Mouse (Mus musculus) natural killer cell, adult 2 months (primary cell): ENCODE measurements at regions not wholly inside any gene's neighbourhood (a gene's known extent, or its start where the extent isn't known, plus 50 kb on each side); places are given as distances from the start of the nearest gene placed in this dataset.
"Not testable (repeated sequence)": the region's sequence is repeated elsewhere in the genome, so short reads cannot be mapped to it uniquely, and the experiment has no call there.

Experiments used
- DNase-seq, 2 experiments: peaks; one replicate each; pipeline ENCODE4 v3.0.0; 2022; ENCODE audit warnings: low spot score in 2 of 2

DNA sequence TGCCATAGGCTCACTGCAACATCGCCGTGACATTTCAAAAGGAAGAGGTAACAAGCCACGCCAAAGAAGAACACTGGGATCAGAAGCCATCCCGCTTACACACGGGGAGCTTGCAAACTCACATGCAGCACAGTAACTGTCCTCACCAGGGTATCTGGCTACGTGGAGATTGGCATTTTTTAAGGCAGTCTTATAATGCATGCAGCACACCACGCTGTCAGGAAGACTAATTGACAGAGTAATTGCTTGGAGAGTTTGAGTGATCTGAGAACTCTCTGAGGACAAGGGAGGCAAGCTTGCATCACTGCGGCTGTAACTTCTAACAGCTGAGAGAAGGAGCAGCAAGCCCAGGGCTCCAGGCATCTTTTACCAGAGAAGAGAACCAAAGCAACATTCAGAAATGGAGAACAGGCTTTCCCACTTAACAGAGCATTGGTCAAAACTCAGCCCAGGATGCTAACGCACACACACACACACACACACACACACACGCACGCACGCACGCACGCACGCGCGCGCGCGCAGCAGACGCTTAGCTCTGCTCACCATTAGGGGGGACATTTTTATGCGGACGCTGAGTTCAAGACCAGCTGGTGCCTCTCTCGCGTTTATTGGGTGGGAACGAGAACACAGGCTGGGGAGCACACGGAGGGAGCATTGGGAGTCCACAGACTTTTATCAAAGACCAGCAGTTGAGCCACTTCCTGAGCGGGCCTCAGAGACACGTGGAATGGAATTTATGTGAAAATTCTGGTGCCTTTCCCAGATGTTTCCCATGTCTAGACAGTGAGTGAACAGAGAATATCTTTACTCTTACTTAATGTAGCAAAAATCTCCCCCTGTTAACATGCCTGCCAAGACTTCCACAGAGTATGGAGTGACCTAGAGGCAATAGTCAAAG, 66.6 kb downstream of the 1700129C05Rik start:
- no peak for DNase-seq

DNA sequence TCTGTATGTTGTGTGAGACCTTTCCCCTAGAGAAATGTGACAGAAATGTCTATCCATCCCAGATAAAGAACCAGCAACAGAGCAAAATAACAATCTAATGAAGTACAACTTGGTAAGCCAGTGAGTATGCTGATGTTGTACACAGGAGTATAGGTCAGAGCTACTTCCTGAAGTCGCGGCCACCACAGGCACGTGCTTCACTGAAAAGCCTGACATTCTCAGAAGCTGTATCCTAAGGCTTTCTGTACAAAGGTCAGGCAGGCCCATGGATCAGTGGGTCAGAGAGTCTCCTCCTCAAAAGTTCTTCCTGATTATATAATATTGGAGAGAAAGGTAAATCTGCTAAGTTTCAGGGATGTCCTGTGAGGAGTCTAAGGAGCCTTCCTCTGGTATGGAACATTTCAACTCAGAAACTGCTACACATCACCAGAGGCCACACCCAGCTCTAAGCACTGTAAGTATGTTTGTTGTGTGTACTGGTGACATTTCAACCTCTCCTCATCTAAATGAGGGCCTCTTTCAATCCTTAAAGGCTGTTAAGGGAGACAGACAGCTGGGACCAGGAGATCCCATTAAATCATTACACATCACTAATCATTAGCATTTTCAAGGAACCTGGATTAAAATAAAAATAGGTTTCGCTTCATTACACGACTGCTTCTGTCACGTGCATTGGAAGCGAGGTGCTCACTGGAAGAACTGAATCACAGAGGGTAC, 70.2 kb downstream of the 1700129C05Rik start:
- DNase-seq = no peak

DNA sequence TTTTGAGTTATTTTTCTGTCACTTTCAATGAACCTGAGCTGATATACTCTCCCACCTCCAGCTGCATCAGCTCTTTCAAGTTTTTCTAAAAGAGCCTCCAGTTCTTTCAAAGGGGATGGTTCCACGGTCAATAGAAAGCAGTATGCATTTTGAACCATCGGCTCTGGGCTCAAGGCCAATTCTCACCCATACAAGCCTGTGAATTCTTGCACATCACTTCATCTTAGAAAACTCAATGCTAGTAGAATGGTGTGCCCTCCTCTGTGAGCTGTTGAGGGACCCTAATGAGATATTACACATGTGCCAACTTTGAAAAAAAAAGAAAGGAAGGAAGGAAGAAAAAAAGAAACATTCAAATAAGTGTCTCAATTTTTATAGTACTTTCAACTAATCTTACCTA, 72.6 kb downstream of the 1700129C05Rik start:
- no peak for DNase-seq

DNA sequence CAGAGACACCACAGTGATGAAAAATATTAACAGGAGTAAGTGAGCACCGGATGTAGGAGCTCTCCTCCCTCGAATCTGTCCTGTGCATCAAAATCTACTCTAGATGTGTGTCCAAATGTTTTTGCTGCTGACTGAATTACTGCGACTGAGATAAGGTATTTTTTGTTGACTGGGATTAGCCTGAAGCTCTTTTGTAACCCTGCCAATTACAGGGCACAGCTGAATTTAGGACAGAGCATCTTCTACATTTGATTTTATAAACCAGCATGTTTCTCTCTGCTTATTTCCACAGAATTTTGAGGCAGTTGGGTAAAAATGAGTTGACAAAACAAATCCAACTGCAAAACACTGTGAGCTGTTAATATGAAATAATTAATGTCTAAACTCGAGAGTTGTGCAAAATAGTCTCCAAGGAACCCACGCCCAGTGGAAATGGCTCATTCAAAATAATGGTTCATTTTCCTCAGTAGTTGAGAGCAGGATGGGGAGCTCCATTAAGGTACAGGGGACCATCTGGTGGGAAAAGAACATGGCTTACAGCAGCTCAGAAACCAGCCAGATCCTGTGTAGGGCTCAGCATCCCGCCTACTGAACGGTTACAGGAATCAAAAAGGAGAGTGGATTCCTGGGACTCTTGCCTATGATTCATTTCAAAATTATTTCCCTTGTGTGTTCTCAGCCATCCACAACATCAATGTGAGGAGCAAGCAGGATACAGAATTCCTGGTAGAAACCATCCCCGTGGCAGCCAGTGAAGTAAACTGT, 76.1 kb downstream of the 1700129C05Rik start:
- DNase-seq = no peak

DNA sequence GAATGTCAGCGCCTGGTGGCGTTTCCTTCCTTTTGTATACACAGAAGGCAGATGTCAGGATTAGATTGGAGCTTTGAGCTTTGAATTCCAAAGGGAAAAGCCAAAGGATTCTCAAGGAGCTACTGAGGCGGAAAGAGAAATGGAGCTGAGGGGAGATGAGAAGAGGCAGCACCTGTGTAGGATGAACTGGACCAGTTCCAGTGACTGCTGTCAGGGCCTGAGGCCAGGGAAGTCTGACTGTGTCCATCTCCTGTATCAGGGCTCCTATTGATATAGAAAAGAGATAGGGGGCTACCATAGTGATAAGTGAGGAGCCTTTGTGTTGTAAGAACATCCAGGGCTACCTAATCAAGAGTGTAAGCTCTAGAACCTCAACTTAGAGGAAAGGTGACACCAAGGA, 79.5 kb downstream of the 1700129C05Rik start:
- no peak for DNase-seq

DNA sequence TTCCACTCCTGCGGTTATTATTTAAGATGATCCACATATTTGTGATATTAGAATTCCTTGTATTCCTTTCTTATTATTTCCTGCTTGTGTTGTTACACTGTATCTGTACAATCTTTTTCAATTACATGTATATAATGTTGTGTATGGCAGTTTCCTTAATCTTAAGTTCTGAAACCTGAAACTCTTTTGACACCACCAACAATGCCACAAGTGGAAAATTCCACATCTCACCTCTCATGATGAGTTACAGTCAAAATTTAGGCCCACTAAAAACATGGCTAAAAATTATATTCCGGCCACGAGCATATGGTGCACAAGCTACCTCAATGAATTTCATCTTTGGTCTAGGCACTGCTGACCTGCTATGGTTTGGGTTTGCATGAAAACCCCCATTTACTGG, 85.9 kb downstream of the 1700129C05Rik start:
- no peak for DNase-seq

DNA sequence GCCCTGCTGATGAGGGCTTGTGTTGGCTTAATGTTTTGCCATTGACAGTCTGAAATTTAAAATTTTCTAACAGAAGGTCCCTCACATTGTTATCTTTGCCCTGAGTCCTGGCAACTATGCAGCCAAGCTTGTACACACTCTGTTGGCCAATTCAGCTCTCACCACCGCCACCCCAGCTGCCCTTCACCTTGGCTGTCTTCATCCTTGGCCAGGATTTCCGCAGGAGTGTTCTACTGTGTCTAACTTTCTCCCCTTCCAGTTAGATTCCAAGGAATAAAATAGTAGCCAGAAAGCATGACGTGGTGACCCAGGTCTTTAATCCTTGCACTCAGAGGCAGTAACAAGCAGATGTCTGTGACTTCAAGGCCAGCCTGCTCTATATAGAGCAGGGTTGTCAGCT, 87.4 kb downstream of the 1700129C05Rik start:
- DNase-seq = no peak

DNA sequence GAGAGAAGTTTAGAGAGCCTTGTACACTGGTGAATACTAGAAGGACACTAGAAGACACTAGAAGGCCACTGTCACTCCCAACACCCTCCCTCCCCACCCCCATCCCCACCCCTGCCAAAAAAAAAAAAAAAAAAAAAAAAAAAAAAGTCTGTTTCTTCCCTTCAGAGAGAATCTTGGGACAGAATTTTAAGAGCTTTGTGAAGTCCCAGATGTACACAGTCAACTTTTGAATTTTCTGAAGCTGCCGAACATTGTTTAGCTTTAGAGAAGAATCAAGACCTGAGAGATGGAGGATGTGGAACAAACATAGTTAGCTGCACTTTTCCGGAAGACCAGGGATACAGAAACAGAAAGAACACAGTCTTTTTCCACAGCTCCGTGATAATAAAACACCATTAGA, 90.3 kb downstream of the 1700129C05Rik start:
- DNase-seq = no peak

DNA sequence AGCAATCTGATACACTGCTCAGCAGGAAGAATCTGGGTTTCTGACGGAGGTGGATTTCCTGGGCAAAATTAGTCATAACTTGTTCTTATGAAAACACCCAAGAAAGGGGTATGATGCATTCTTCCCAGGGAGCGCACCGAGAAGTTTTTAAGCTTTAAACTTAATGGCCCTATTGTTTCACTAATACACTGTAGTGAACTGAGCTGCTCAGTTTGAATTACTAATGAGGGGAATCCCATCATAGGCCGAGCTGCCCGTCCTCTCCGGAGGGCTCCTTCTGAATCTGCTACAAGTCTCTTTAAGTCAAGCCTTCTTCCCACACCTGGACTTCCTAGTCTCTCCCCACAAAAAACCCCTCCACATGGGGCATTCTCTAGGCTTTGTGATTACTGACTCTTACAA, 91.2 kb downstream of the 1700129C05Rik start:
- DNase-seq = no peak

DNA sequence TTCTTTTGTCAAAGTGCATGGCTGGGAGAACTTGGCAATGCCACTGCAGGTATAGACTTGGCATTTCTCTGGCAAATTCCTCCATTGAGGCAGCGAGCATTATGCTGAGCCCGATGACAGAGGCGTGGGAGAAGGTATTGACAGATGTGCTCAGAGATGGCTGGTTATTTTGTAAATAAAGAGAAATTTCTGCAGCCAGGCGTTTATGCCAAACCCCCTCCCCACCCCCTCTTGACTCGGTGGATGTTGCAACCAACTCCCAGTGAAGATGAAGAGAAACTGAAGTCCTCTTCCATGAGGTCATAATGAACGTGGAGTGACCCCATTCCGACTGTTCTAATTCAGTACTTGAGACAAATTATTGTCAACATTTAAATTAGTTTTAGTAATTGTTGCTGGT, 97.0 kb downstream of the 1700129C05Rik start:
- no peak for DNase-seq

DNA sequence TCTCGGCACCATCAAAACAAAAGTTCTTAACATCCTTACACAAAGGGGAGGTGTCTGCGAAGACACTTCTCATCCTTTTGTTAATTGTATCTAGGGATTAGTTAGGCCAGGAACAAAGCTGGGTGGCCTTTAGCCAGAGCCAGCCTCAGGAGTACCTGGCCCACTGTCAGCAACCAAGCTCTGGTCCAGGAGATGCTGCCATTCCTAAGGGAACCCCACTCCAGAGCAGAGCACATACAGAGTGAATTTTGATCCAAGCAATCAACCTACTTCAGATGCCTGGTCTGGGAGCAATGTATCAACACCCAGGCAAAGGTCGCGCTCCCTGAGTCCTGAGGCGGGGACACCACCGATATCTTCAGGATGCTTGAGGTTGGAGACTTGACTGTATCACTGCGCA, 97.5 kb downstream of the 1700129C05Rik start:
- no peak for DNase-seq

DNA sequence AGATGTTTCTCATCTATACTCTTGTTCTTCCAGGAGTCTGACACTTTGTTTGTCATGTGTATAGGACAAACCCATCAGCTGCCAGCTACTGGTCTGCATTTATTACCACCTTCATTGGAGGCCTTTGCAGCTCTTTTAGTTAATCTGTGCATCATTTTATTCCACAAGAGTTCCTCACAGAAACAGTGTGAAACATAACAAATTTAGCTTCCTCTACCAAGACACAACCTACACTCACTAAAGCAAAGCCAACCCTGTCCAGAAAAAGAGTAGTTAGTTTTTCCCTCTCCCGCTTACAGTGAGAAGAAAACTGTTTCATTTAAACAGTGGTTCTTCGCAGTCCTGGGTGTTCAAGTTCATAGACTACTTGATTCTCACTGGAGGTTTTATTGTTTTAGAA, 100.5 kb downstream of the 1700129C05Rik start:
- DNase-seq = no peak

DNA sequence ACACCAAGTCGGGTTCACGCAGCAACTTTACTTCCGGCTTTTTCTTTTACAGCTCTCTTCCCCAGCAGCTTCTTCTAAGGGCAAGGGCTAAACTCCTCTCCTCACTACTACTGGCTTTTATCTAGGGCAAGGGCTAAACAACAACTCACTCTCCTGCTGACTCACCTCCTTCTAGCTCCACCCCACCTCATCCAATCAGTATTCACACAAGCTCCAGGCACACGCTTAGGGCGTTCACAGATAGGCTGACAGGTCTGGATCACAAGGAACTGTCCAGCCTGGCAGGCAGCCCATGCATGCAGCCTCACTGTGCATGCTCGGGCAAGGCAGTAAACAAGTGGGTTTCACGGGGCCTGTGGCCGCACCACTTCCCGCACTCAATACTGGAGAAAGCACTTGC, 116.9 kb downstream of the 1700129C05Rik start:
- DNase-seq = not testable (repeated sequence)

DNA sequence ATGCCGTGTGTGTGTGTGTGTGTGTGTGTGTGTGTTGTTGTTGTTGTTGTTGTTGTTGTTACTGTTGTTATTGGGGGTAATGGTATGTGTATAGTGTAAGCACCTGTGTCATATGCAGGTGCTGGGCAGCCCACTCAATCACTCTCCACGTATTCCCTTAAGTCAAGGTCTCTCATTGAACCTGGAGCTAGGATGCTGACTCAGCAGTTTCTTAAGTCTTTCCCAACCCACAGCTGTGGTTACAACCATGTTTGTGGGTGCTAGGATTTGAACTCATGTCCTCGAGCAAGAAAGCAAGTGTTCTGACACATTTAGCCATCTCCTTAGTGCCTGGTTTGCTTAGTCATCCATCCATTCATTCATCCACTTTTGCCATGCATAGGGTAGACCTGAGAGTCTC, 133.2 kb downstream of the 1700129C05Rik start:
- no peak for DNase-seq

DNA sequence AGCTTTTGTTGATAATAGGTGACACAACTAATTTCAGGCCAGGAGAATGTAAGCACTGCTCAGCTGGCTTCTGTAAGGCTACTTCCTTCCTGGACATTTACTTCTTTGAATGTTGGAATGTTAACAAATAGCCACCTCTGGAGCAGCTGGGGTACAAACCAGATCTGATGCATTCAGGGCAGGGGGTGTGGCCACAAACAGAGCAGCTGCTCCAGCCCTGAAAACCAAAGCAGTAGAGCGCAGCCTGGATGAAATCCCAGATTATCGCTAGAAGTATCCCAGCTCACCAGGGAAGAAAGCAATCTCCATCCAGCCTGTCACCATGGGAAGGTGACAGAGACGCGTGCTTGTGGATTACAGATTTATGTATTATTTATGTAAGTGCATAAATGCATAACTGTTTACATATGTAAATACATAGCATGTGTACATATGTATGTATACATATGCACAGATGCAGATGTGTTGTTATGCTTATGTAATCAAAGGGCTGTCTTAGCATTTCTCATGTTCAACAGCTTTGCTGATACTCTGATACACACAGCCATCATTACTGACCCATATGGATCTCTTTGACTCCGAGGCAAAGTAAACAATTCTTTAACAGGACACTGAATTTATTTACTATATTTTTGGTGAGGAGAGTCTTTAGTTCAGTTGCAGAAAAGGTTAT, 143.5 kb downstream of the 1700129C05Rik start:
- DNase-seq = no peak

DNA sequence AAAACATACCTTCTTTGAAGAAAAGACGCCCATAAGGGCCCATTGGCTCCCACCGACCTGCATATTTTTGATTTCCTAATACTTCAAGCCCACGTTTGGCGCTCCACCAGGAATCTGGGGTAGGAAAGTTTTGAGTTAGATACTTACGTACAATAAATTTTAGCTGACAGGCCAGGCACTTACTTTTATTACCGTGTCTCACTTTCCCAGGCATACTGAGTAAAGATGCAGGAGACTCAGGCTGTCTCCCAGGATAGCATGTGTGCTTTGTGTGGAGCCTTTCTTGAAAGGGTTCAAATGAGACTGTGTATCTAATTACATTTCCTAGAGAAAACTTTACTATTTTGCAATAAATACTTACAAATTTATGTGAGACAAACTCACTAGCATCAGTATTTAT, 147.7 kb downstream of the 1700129C05Rik start:
- no peak for DNase-seq

DNA sequence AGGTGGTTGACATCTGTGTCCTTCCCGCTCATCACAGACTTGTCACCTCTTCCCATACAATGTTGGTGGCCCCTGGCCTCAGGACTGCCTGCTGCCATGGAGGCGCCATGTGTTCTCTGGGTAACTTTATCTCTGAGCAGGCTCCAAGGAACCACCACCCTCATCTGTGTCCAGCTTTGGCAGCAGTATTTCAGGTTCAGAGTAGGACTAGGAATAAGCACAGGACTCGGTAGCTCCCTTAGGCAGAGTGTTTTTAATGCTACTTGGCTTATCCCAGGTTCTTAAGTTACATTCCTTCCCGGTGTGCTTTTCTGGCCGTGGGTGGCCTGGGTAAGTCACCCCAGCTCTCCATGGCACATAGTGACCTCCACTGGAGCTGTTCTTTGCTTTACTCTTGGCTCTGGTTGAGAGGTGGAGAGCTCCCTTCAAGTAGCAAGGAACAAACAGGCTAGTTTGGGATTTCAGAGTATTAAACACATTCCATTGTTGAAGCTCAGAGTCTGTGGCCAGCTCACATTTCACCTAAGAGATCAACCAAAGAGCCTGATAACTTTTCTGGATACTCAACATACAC, 153.0 kb downstream of the 1700129C05Rik start:
- DNase-seq = no peak

DNA sequence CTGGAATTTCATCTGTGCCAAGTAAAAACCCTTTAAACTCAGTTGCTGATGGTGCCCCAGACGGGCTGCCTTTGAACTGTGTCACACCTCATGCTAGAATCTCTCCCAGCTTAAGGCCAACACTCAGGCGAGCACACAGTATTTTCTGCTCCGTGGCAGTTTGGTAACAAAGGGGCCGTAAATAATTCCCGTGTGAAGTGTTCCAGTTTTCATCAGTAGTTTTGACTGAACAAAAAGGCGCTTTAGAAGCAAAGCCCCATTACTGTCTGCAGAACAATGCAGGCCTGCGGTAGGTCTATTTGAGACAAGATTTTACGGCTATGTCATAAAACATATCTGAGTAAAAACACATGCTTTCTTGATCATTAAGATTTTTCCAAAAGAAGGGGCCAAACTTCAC, 155.0 kb downstream of the 1700129C05Rik start:
- no peak for DNase-seq

DNA sequence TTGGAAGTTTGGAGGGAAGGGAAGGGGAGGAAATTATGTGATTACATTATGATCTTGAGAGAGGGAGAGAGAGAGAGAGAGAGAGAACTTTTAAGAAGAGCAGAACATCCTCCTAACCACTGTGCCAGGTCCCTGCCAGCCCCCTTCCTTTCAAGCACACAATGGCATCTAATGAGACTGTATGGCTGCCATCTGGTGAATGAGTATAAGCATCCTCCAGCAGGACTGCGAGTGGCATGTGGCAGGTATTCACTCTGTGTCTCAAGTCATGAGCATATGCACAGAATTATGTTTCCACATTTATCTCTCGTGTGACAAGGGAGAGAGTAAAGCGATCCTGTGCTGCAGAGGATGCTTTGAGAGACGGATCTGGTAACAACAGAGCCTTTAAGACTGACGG, 156.9 kb downstream of the 1700129C05Rik start:
- no peak for DNase-seq

DNA sequence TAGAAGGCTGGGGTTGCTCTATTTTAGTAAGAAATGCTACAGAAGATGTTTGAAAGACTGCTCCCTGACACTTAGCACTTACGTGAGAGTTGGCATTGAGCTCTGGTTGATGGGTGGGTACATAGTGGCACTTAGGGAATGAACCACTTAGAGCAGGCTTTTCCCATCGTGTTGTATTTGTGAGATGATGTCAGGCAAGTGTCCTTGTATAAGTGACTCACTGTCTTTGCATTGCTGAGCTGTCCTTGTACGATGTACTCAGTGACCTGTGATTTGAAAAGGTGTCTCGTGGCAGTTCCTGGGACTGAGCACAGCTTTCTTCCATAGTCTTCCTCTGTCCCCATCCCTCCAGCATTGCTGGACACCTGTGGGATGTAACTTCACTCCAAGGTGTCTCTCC, 165.9 kb downstream of the 1700129C05Rik start:
- DNase-seq = no peak

DNA sequence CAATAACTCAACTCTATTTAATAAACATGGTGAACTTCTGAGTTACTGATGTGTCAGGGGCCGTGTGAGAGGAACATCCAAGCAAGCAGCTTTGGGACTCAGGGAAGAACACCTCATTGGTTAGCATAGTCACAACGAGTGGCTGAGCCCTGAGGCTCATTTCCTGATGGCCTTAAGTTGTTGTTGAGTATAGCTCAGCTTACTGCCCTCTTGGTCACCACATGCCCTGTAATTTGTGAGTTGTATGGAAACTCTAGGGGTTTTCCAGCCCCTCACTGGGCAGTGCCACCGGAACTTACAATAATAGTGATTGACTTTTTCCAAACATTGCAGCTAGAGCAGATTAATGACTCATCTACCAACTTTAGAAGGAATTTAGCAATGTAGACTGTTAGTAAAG, 173.4 kb downstream of the 1700129C05Rik start:
- no peak for DNase-seq

DNA sequence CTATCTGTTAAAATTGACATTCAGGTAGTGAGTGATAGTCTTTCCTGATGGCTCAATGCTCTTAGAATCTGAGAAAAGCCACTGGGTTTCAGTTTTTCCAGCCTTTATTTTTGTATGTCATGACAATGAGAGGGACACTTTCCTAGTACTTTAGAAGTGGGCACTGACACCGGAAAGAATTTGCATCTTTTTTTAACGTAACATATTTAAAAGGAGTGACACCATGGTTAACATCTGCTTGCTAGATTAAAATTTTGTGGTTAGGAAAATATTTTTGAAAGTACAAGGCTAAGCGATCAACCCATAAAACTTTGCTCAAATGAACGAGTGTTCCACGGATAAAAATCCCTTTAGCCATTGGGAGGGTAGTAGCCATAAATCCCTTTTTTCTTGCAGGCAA, 174.7 kb downstream of the 1700129C05Rik start:
- DNase-seq = no peak
